Mouse (Mus musculus): ENCODE results near the gene Fgf10.

The Fgf10 gene

DNA sequence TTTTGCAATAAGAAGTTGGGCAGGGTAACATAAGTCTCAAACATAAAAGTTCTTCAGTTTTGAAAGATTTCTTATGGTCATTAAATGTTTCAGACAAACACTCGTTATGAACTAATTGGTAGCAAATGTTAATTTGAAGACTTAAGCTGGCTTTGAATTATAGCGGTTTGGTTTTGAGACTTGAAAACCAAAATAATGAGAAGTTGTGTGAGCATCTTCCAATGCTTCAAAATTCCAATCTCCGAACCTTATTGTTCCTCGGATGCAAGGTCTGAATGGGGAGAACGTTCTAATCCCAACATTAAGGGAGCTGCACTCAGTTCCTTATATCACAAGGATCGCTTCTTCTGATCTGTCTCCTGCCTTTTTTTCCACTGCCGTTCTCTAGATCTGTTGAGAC is at the start of gene Fgf10:
TSS of gene Fgf10 (plus strand) at position 301 of the 400 bp plus-strand sequence.
- no peak for DNase-seq (ENCODE audit: low read depth, low spot score)

DNA sequence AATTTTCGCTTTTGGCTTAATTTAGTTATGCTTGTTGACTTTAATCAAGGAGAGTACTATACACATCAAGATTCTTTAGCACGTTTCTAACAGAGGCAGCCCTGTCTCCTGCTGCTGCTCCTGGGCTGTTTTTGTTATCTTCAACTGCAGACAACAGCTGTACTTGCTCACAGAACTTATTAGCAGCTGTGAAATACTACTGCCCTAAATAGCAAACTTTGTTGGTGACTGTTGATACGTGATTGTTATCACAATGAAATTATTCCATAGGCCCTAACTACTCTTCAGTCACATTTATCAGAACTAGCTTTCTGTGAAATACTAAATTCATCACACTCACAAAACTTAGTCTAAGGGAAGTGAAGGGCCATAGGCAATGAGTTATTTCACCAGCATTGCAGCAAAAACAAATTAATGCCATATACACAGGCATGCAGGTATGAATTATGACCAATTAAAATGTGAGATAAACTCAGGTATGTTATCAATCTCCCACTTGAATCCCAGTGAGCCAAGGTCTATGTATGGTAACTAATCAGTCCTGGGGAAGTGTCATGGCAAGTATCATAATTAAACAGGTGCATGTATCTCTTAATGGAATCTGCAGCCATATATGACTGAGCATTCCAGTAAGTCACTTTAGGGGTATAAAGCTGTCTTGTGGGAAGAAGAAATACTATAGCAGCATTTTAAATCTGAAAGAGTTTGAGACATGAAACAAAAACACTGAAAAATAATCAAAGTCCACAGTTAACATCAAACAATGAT is 39.7 kb upstream of the Fgf10 start:
- DNase-seq (ENCODE audit: low read depth, low spot score): no peak

DNA sequence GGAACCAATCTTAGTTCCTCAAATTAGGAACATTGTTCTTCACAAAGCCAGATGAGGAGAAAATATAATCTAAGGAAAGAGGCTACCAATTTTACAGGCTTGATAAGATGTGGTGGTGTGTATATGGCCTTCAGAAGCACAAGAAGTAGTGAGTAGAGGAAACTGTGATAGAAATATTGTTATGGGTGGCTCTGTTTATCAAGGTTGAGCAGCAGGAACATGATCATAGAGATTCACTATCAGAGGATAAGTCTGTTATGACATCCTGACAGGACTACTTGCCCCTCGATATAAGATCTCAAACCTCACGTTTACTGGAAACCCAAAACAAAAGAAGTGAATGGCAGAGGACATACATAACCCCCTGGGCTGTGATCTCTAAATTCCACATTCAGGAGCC is 38.1 kb upstream of the Fgf10 start:
- DNase-seq (ENCODE audit: low read depth, low spot score): no peak

DNA sequence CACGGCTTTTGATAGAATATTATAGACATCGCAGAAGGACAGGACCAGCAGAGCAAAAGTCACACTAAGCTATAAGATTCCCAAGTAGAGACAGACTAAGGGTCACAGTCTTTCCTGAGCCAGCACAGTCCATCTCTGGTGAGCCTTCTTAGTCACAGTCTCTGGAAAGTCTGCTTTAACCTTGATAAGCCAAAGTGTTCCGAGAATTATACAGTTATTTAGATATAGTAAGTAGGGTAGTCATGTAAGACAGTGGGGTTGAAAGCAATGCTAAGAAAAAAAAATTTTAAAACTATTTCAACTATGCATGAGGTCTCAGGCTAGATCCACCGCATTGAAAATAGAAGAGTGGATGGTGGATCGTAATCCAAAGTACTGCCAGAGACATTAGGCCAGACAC is 33.5 kb upstream of the Fgf10 start:
- DNase-seq (ENCODE audit: low read depth, low spot score): no peak

DNA sequence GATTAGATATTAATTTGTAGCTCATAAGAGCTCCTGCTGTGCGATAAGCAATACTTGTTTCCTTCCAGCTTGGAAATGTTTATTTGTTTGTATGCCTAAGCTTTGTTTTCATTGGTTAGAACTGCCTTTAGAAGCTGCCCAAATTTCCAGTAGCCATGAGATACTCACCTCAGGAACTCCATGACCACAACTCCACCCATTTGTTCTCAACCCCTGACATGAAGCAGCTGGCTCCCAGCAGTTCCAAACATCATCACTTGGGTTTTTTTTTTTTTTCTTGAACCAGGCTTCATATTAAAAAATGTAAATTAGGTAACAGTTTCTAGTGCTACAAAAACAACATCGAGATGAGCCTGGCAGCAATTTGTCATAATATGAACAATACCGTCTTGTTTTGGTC is 27.0 kb upstream of the Fgf10 start:
- no peak for DNase-seq (ENCODE audit: low read depth, low spot score)

DNA sequence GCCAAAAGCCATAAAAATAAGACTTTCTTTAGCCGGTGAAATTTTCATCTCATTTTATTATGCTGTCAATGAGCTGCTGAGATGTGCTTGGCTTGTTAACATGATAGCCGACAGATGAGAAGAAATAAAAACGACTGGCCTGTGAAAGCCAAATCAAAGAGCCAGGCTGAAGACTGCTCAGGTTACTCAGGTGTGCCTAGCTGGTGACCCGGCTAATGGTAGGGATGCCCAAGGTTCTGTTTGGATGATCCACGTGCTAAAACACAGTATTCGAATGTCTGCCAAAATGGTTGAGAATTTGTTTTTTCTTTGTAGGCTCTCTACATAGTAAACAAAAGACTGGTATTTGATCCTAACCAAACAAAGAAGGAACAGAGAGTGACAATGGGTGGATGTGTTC is 26.5 kb upstream of the Fgf10 start:
- no peak for DNase-seq (ENCODE audit: low read depth, low spot score)

DNA sequence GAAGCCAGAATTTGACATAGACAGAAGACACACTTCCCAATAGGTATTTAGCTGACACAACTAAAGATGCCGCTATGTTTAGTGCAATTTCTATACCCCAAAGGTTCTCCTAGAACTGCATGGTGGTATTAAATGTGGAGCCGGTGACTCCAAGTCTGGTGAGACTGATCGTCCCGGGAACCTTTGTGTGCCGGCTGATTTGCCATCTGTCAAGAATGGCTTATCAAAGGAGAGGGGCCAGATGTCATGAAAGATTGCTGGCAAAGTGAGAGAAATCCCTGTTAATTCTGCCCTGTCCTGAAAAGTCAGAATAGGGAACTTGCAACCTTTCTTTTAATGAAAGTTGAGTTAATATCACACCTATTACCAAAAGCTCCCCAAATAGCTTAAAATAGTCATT is 12.6 kb upstream of the Fgf10 start:
- DNase-seq (ENCODE audit: low read depth, low spot score): no peak

DNA sequence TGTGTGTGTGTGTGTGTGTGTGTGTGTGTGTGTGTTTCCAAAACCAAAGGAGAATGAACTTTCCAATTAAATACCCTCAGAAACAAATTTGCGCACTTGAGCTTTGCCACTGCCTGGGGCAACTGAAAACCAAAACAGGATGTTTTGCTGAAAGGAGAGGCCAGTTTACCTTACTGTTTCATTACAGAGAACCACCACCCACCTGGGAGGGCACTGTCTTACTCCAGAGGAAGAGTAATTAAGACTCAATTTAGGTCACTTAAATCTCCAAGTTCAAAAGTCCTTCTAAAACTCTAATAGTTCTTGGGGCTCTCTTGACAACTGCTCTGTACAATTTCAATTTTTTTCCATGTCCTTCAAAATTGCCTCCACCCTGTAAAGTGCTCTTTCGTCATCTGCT is 11.6 kb upstream of the Fgf10 start:
- DNase-seq (ENCODE audit: low read depth, low spot score): no peak

DNA sequence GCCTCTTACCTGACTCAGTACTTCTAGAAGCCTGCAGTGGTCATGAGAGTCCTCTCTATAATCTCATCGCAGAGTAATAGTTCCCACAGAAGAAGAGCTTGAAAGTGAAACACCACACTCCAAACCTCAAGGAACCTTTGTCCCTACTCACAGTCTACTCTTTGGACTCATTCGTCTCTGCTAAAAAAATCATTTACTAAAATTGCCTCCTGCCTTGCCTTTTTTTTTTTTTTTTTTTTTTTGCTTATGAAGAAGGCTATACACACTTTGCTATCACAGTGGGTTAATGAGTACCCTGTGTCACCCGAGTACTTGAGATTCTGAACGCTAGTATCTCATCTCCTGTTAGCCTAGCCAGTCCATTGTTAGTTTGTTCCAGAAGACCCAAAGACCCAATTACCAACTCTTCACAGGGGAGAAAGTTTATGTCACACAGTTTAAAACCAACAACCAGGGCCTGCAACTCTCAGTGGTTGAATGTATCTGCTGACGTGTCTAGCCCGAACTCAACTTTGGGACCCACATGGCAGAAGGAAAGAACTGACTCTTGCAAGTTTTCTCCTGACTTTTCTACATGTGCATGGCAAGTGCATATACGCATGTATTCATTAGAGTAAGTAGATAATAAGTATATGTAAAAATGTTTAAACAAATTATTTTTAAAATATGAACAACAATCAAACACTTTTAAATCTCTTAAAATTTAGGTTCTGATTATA is 10.8 kb upstream of the Fgf10 start:
- no peak for DNase-seq (ENCODE audit: low read depth, low spot score)

DNA sequence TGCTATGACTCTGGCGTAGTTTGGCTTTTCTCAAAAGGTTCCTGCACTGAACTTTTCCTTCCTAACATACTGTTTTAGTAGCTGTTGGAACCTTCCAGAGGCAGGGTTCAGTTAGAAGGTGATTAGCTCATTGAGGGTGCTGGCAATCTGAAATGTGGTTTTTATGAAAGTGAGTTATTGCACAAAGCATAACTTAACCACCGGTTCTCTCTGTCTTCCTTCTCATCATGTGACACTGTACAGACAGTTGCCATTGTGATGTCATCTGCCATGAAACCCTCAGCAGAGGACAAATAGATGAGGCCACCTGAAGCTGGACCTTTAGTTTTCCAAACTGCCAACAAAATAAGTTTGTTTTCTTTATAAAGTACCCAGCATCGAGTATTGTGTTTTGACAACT is 7.9 kb upstream of the Fgf10 start:
- no peak for DNase-seq (ENCODE audit: low read depth, low spot score)

DNA sequence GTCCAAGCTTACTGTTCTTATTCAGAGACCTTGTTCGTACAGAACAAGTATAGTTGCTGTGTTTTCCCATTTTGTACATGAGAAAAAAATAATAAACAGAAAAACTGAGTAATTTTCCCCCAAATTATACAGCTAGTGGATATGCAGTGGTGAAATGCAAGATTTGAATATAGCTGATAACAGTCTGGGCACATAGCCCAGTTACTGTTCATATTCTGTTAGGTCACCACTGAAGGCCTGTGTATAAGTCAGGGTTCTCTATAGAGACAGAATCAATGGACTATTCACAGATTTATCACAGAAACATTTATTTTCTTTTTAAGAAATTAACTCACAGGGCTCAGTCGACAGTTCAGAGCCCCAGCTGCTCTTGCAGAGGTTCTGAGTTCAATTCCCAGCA is 4.7 kb upstream of the Fgf10 start:
- DNase-seq (ENCODE audit: low read depth, low spot score): no peak

DNA sequence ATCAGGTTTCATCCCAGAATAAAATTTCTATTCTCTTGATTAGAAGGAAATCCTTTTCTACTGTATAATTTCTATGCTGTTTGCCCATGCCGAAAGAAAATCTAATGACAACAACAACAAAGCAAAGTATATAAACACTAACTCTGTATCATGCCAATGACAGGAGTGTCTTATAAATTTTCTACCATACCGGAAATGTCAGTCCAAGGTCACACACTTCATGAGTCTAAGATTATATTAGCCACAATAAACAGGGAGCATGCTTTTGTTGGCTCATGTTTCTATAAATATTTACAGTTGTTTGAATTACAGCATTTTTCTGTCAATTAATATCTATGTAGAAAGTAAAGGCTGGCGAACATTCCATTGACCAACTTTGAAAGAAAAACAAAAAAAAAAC is 9.6 kb downstream of the Fgf10 start:
- no peak for DNase-seq (ENCODE audit: low read depth, low spot score)

DNA sequence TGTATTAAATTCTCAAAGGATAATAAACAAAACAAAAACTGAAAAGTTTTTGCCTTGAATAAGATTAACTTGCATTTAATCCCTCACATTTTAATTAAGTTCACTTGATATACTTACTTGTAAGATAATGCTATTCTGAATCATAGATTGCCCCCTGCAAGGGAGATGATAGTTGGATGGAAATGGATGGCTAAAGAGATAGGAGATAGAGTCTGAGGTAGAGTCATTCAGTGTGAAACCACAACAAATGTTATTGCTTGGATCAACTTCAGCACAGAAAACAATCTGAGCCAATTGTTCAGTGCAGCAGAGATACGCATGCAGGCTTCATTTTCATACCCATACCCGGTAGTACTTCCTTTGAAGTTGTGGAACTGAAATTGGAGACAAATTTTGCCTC is 23.5 kb downstream of the Fgf10 start:
- DNase-seq (ENCODE audit: low read depth, low spot score): no peak

DNA sequence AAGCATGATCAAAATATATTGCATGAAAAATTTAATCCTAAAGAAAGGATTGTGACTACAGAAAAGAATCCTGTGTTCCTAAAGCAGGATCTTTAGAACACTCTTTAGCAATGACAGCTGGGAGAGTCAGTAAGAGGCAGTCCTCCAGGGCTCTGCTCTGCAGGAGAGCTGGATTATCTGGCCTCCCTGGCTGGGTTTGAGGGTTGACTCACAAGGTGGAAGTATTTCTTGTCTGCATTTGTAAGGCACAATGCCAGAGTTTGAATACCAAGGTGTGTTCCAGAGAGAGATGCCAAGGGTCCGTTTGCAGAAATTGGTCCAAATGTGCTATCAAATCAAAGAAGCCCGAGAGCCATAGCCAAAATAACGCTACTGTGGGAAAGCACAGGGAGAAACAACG is 25.5 kb downstream of the Fgf10 start:
- DNase-seq (ENCODE audit: low read depth, low spot score): no peak

DNA sequence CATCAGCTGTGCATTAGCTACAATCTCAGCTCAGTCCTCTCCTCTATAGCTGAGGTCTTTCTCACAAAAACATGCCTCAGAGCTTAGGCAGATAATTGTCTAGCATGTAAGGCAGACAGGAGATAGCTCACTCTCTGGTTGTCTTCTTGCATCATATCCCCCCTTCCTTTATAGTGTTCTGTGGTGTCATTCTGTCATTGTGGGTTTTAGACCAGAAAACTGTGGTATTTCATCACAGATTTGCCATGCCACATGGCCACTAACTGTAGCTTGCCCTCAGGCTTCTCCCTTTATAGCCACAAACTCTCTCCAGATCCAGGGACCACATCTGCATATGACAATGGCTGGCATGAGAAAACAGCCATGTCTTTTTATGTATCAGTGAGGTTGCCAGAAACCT is 34.1 kb downstream of the Fgf10 start:
- no peak for DNase-seq (ENCODE audit: low read depth, low spot score)

DNA sequence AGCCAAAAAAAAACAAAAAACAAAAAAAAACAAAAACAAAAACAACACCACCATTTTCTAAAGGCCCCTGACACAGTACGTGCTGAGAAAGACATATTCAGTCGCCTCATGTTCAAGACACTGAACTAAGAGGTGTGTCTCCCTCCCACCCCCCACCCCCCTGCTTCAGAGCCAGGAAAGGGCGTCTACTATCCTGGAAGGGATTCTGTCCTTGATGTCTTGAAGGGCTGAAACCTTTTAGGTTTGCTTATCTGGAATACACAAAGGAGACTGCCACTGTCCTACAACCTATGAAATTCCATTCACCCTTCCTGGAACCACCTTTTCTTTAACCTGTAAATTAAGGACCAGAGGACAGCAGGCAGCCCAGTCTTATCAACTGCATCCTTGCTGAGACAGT is 36.1 kb downstream of the Fgf10 start:
- no peak for DNase-seq (ENCODE audit: low read depth, low spot score)

DNA sequence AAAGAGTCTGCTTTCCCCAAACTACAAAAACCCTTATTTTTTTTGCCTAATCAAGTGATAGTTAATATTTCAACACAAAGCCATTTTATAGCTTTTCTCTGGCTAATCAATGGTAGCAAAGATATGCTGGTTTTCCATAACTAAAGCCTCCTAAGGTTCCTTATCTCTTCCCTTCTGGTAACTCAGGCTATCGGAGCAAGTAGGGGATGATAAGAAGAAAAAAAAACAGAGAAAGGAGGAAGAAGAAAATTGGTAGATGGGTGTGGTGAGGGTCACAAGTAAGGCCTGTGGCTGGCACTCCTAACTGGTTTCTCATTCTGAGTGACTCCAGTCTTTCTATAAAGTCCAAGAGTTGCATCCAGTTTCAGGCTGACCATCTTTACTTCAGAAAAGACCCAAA is 40.3 kb downstream of the Fgf10 start:
- DNase-seq (ENCODE audit: low read depth, low spot score): no peak

DNA sequence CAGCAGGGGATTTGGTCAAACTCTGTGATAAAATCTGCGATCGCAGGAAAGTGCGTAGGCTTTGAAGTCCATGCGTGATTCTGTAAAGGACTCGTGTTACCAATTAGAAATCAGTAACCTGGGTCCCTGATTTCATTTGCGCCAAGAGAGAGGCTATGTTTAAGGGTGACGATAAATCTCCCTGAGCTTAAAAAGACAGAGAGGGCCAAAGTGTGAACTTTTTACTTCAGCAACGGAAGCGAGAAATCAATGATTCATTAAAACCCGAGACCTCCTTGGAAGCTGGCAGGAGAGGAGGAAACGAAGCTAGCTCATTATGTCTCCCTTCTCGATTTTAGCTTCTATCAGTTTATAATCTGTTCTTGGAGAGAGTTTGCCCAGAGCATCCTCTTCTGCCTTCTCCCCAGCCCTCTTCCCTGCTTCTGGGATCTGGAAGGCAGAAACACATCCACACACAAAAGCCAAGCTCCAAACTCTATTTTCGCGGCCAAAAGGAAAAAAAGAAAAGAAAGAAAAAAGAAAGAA is 44.1 kb downstream of the Fgf10 start:
- DNase-seq (ENCODE audit: low read depth, low spot score): no peak

DNA sequence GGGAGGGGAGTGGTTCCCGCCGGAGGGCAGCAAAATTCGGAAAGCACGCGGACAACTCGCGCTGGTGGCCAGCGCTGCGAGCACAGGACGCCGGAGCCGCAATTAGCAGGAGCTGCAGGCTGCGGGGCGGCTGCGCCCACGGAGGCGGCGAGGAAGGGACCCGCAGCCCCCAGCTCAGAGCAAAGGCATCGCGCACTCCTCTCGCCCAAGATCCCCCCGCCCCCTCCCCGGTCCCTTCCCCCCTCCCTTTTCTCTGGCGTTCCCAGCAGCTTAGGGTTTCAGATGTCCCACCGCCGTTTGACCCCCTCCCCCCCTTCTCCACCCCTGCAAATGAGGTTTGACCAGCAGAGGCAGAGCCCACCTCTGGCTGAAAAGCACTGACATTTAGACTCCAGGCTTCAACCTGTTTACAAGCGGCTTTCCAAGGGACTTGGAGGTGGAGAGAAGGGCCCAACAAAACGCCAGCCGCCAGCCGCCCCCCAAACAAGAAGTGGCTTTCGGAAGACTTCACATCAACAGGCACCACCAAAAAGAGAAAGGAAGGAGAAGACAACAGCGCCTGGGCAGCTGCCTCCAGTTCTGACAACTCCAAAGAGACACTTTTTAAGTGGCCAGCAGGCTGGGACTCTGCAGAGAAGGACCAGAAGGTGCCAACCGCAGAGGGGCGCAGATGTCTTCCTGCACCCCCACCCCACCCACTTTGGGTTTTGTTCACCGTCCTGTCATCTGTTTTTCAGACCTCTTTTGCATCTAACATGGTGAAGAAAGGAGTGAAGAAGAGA is 44.9 kb downstream of the Fgf10 start:
- DNase-seq (ENCODE audit: low read depth, low spot score): no peak

DNA sequence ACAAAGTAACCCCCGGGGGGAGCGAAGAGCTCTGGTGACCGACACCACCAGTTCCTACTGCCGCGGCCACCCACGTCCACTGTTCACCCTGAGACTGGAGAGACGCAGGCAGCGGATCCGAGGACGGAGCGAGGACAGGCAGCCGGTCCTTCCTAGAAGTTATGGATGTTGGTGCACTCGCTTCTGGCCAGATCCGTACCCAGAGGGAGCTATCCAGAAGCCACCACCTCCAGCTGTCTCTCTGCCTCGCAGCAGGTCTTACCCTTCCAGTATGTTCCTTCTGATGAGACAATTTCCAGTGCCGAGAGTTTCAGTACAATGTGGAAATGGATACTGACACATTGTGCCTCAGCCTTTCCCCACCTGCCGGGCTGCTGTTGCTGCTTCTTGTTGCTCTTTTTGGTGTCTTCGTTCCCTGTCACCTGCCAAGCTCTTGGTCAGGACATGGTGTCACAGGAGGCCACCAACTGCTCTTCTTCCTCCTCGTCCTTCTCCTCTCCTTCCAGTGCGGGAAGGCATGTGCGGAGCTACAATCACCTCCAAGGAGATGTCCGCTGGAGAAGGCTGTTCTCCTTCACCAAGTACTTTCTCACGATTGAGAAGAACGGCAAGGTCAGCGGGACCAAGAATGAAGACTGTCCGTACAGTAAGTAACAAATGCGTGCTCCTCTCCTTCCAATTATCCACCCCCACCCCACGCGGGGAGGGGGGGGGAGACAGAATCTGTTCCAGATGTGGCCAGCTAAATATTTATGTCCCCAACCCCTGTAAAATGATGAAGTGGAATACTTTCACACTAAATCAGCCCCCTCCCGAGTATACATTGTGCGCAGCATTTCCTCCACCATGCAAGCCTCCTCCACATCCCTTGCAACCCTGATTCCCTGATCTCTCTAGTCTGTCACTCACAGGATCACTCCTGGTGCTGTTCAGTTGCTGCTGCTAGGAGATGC is 45.8 kb downstream of the Fgf10 start:
- DNase-seq (ENCODE audit: low read depth, low spot score): no peak

DNA sequence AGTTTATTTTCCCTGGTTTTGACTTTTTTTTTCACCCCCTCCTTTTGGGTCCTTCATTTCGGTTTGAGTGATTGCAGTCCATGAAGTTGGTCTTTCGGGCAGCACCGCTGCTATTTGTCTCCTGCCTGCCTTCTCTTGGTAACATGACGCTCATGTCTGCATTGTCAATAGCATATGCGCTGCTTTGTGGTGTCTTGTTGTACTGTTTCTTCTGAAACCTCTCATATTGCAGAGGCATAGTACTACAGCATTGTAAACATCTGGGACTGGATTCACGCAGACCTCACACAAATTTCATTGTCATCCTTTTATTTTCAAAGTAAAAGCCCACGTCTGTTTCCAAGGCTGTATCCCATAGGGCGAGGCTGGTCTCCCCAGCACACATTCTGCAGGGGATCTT is 46.7 kb downstream of the Fgf10 start:
- DNase-seq (ENCODE audit: low read depth, low spot score): no peak

Data from telencephalon, adult 2 months (tissue).